Mouse (Mus musculus): ENCODE results near the gene Gpr107. TPM values are rescaled to one million over a fixed set of nuclear protein-coding genes. Genes with fewer than 3 reads are reported as not detected.

The Gpr107 gene
- polyA plus RNA-seq, 2 experiments, result 25.1 to 34.5 TPM

DNA sequence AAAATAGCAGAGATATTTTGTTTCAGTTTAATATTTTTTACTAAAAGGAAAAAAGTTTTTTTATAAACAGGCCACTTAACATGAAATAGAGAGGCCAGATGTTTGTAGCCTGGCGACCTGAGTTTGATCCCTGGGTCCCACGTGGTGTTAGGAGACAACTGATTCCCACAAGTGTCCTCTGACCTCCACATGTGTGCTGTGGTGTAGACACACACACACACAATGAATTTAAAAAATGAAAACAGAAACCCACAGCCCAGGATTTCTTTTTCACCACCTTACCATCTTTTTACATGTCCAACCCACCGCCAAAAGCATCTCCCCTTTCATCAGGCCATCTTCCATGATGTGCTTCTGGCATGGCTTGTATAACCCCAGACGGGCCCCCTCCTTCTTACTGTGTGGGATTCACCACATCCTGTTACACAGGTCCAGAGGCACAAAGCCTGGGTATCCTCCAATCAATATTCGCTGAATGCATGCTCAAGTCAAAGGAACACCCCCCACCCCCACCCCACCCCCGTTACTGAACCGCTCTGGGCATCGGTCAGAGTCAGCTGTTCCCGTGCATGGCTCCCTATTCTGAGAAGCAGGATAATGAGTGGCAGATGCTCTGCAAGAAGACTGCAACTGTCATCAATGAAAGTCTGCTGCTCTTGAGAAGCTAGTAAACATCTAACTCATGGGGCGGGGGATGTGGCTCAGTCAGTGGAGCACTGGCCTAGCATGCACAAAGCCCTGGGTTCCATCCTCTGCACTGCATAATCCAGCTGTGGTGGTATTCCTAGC lies 36.0 kb upstream of the Gpr107 start:
- TF ChIP-seq POLR2A (IDR thresholded peaks at IDR 0.05; ENCODE audit: borderline replicate concordance, extremely low read depth, insufficient read depth, insufficient read length), result no peak
- Histone ChIP-seq H3K27me3 (ENCODE audit: control insufficient read depth, insufficient read depth, low read length) (no peaks in the 10 kb centered on the region), H3K36me3 (ENCODE audit: control insufficient read depth, insufficient read depth, low read length) (peaks cover 2% of the 10 kb centered on the region; the same call in 1 of the 2 replicates), H3K4me1 (ENCODE audit: control insufficient read depth, insufficient read depth, low read length) (peaks cover 21% of the 10 kb centered on the region), H3K4me2 (replicated peaks; ENCODE audit: low read depth, low read length, severe bottlenecking) (no peak overlapping the region), H3K9me3 (ENCODE audit: control insufficient read depth, low read length) (no peaks in the 10 kb centered on the region), H3K27ac (replicated peaks; ENCODE audit: low read depth, low read length) (peak overlapping the region; percentile 70), H3K9ac (ENCODE audit: low read depth, low read length, severe bottlenecking) (no peak overlapping the region), H3K4me3 (replicated peaks; ENCODE audit: low read length) (no peak overlapping the region)
- 33% methylated on average over 10 of the region's 10 CpGs for WGBS
- ATAC-seq (ENCODE audit: low FRiP score, low read depth), result peak; percentile 75
- DNase-seq (ENCODE audit: low spot score), result peak; percentile 39

DNA sequence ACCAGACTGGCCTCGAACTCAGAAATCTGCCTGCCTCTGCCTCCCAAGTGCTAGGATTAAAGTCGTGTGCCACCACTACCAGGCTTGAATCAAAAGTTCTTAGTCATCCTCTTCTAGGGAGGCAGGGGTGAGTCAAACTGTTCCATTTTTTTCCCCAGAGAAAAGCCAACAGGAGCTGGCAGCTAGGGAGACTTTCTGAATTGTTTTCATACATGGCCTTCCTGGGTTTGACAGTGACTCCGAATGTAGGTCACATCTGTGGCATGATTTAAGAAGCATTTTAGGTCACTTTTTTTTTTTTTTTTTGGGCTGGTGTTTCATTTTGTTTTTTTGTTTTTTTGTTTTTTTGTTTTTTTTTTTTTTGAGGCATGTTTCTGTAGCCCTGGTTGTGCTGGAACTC lies 33.9 kb upstream of the Gpr107 start:
- no peak overlapping the region for H3K27ac ChIP-seq (replicated peaks; ENCODE audit: low read depth, low read length)
- H3K9me3 ChIP-seq (ENCODE audit: control insufficient read depth, low read length), result no peaks in the 10 kb centered on the region
- DNase-seq (ENCODE audit: low spot score) (no peak), ATAC-seq (ENCODE audit: low FRiP score, low read depth) (no peak)
- no peak overlapping the region for H3K4me2 ChIP-seq (replicated peaks; ENCODE audit: low read depth, low read length, severe bottlenecking)
- no peak overlapping the region for H3K9ac ChIP-seq (ENCODE audit: low read depth, low read length, severe bottlenecking)
- peaks cover 2% of the 10 kb centered on the region; the same call in 1 of the 2 replicates for H3K36me3 ChIP-seq (ENCODE audit: control insufficient read depth, insufficient read depth, low read length)
- no peak for TF ChIP-seq POLR2A (IDR thresholded peaks at IDR 0.05; ENCODE audit: borderline replicate concordance, extremely low read depth, insufficient read depth, insufficient read length)
- WGBS, result 90% methylated on average over 3 of the region's 3 CpGs
- peaks cover 26% of the 10 kb centered on the region for H3K4me1 ChIP-seq (ENCODE audit: control insufficient read depth, insufficient read depth, low read length)
- no peak overlapping the region for H3K4me3 ChIP-seq (replicated peaks; ENCODE audit: low read length)
- no peaks in the 10 kb centered on the region for H3K27me3 ChIP-seq (ENCODE audit: control insufficient read depth, insufficient read depth, low read length)

DNA sequence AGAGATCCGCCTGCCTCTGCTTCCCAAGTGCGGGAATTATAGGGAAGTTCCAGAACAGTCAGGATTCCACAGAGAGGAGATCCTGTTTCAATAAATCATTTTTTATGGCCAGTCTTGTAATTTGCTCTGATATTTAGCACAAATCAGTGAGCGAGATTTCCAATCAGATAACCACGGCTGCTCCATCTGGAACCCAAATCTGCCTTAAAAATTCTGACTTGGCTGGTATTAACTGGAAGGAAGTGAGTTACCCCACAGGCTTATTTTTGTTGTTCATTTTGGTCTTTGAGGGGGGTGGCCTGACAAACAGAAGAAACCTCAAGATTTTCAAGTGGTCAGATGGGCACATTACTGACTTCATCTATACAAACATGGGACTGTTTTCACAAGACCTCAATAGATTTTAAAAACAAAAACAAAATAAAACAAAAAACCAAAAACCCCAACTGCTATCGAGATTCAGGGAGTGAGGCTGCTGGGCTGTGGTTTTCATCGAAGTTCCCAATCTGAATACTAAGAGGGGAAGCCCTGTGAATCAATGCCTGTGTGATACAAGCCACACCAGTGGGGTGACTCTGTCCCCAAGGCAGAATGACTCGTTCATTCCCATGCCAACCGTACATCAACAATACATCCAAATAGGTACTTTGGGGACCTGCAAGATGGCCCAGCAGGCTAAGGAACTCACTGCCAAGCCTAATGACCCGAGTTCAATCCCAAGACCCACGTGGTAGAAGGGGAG lies 33.3 kb upstream of the Gpr107 start:
- no peak for TF ChIP-seq POLR2A (IDR thresholded peaks at IDR 0.05; ENCODE audit: borderline replicate concordance, extremely low read depth, insufficient read depth, insufficient read length)
- no peaks in the 10 kb centered on the region for H3K27me3 ChIP-seq (ENCODE audit: control insufficient read depth, insufficient read depth, low read length)
- no peak for DNase-seq (ENCODE audit: low spot score)
- no peak for ATAC-seq (ENCODE audit: low FRiP score, low read depth)
- peaks cover 2% of the 10 kb centered on the region; the same call in 1 of the 2 replicates for H3K36me3 ChIP-seq (ENCODE audit: control insufficient read depth, insufficient read depth, low read length)
- no peak overlapping the region for H3K27ac ChIP-seq (replicated peaks; ENCODE audit: low read depth, low read length)
- H3K4me3 ChIP-seq (replicated peaks; ENCODE audit: low read length), result no peak overlapping the region
- H3K9me3 ChIP-seq (ENCODE audit: control insufficient read depth, low read length), result no peaks in the 10 kb centered on the region
- H3K4me1 ChIP-seq (ENCODE audit: control insufficient read depth, insufficient read depth, low read length), result peaks cover 26% of the 10 kb centered on the region
- no peak overlapping the region for H3K4me2 ChIP-seq (replicated peaks; ENCODE audit: low read depth, low read length, severe bottlenecking)
- 85% methylated on average over 10 of the region's 10 CpGs for WGBS
- no peak overlapping the region for H3K9ac ChIP-seq (ENCODE audit: low read depth, low read length, severe bottlenecking)

DNA sequence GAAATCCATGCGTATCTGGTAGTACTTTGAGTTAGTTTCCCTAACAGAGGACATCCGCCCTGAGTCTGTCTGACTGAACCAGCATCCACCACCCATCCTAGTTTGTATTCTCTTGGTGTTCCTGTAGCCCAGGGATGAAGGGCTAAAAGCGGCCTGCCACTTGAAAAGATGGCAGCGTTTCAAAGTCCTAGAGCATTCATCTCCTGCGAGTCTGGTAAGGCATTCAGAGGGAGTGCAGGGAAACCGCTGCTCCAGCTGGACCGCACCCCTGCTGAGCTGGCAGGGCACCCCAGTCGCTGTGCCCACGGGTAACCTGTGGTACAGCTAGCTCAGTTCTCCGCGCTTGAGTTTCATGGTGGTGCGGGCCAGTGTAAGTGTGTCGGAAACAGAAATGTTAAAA lies 32.3 kb upstream of the Gpr107 start:
- Histone ChIP-seq H3K4me2 (replicated peaks; ENCODE audit: low read depth, low read length, severe bottlenecking) (no peak overlapping the region), H3K4me3 (replicated peaks; ENCODE audit: low read length) (no peak overlapping the region), H3K4me1 (ENCODE audit: control insufficient read depth, insufficient read depth, low read length) (peaks cover 30% of the 10 kb centered on the region), H3K9ac (ENCODE audit: low read depth, low read length, severe bottlenecking) (no peak overlapping the region), H3K9me3 (ENCODE audit: control insufficient read depth, low read length) (no peaks in the 10 kb centered on the region), H3K27ac (replicated peaks; ENCODE audit: low read depth, low read length) (no peak overlapping the region), H3K27me3 (ENCODE audit: control insufficient read depth, insufficient read depth, low read length) (no peaks in the 10 kb centered on the region), H3K36me3 (ENCODE audit: control insufficient read depth, insufficient read depth, low read length) (peaks cover 2% of the 10 kb centered on the region; the same call in 1 of the 2 replicates)
- WGBS, result 68% methylated on average over 13 of the region's 13 CpGs
- ATAC-seq (ENCODE audit: low FRiP score, low read depth), result no peak
- DNase-seq (ENCODE audit: low spot score), result no peak
- no peak for TF ChIP-seq POLR2A (IDR thresholded peaks at IDR 0.05; ENCODE audit: borderline replicate concordance, extremely low read depth, insufficient read depth, insufficient read length)

DNA sequence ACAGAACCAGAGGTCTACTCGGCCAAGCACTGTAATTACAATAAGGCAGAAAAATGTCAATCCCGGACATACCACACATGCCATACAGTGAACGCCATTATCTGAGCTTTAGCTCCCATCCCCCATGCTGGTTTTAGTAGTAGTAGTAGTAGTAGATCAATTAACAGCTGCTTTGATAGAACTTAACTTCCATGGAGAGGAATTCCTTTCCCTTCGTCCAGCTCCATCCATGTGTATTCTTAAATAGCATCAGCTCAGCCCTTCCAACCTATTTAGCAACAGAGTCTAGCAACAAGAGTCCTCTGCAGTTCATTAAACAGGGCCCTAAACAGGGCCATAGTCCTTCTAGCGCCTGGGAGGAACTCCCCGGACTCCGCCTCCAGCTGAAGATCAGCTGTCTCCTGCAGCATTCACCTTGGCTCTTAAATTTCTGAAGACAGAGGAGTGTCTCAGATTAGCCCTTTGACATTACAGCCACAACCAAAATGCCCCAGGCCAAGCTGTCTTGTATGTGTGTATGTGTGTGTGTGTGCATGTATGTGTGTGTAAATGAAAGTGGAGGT lies 30.9 kb upstream of the Gpr107 start:
- Histone ChIP-seq H3K9ac (ENCODE audit: low read depth, low read length, severe bottlenecking) (no peak overlapping the region), H3K4me1 (ENCODE audit: control insufficient read depth, insufficient read depth, low read length) (peaks cover 20% of the 10 kb centered on the region), H3K9me3 (ENCODE audit: control insufficient read depth, low read length) (no peaks in the 10 kb centered on the region), H3K4me3 (replicated peaks; ENCODE audit: low read length) (no peak overlapping the region), H3K4me2 (replicated peaks; ENCODE audit: low read depth, low read length, severe bottlenecking) (no peak overlapping the region), H3K27me3 (ENCODE audit: control insufficient read depth, insufficient read depth, low read length) (no peaks in the 10 kb centered on the region), H3K36me3 (ENCODE audit: control insufficient read depth, insufficient read depth, low read length) (peaks cover 2% of the 10 kb centered on the region; the same call in 1 of the 2 replicates), H3K27ac (replicated peaks; ENCODE audit: low read depth, low read length) (no peak overlapping the region)
- no peak for TF ChIP-seq POLR2A (IDR thresholded peaks at IDR 0.05; ENCODE audit: borderline replicate concordance, extremely low read depth, insufficient read depth, insufficient read length)
- 67% methylated on average over 7 of the region's 7 CpGs for WGBS
- DNase-seq (ENCODE audit: low spot score), result no peak
- ATAC-seq (ENCODE audit: low FRiP score, low read depth), result 0 out of 2 replicates have a peak, but pooled peaks have one; percentile 32

Measured in limb, embryonic 14.5 days (tissue).